Mouse (Mus musculus) kidney, postnatal 0 days (tissue): Measurements from ENCODE around the gene Amph. TPM values are rescaled to one million over a fixed set of nuclear protein-coding genes. Genes with fewer than 3 reads are reported as not detected.
A peak's percentile ranks its signal among the peaks of the same experiment; 100 is the strongest.

Experiments used
- ATAC-seq: fragments of 200-750 bp; cut with Nextera tagmentation; replicated peaks from 2 replicates; pipeline ENCODE4 v1.8.0; 2017; ENCODE audit warnings: low read depth, moderate number of reproducible peaks, moderate TSS enrichment, moderate library complexity; ENCODE audit not compliant: low FRiP score
- DNase-seq: peaks from one replicate; pipeline ENCODE4 v3.0.0-alpha.2; 2016; ENCODE audit warnings: low spot score
- H3K27ac ChIP-seq: fragments of 300-500 bp; sonication (generic); 2 replicates; pipeline ENCODE4 v1.5.1; 2014; ENCODE audit warnings: mild to moderate bottlenecking
- H3K27me3 ChIP-seq: fragments of 300-500 bp; sonication (generic); 2 replicates; pipeline ENCODE4 v1.6.1; 2014; ENCODE audit warnings: low read length, mixed read lengths; ENCODE audit not compliant: insufficient read depth
- H3K36me3 ChIP-seq: fragments of 300-500 bp; sonication (generic); 2 replicates; pipeline ENCODE4 v1.6.1; 2014; ENCODE audit warnings: low read length, mixed read lengths; ENCODE audit not compliant: insufficient read depth
- H3K4me1 ChIP-seq: fragments of 300-500 bp; sonication (generic); replicated peaks from 2 replicates; pipeline ENCODE4 v1.6.1; 2014; ENCODE audit warnings: antibody characterized with exemption, low read length, mixed read lengths; ENCODE audit not compliant: insufficient read depth
- H3K4me2 ChIP-seq: fragments of 300-500 bp; sonication (generic); 2 replicates; pipeline ENCODE4 v1.6.1; 2014; ENCODE audit warnings: mild to moderate bottlenecking, low read length, moderate library complexity, mixed read lengths
- H3K4me3 ChIP-seq: fragments of 300-500 bp; sonication (generic); replicated peaks from 2 replicates; pipeline ENCODE4 v1.5.1; 2014; ENCODE audit warnings: low read depth, low read length
- H3K9ac ChIP-seq: fragments of 300-500 bp; sonication (generic); 2 replicates; pipeline ENCODE4 v1.6.1; 2014; ENCODE audit warnings: low read depth, low read length
- H3K9me3 ChIP-seq: fragments of 300-500 bp; sonication (generic); replicated peaks from 2 replicates; pipeline ENCODE4 v1.6.1; 2016; ENCODE audit warnings: low read length, inconsistent platforms, mixed read lengths
- CTCF ChIP-seq: IDR thresholded peaks from 2 replicates; pipeline ENCODE4 v1.5.1; 2016; ENCODE audit warnings: antibody characterized with exemption, low read depth, mild to moderate bottlenecking, moderate library complexity
- WGBS: fragments of 180-500 bp; shearing (Covaris S2); extraction: QIAGEN DNeasy Blood & Tissue Kit; methylation state at CpG from one replicate; pipeline ENCODE4 v1.1.7; 2014; 5-methylcytosine and 5-hydroxymethylcytosine counted together
- polyA plus RNA-seq: library from polyadenylated mRNA; unstranded; fragments of >200 nt; fragmentation: Nextera tagmentation; extraction: Ambion mirVana; gene quantifications from 2 replicates; pipeline ENCODE4 v1.2.1, GENCODE M21; 2015

Gene Amph
- polyA plus RNA-seq, 1 experiment from 2014 or later, result 7.2 TPM

DNA sequence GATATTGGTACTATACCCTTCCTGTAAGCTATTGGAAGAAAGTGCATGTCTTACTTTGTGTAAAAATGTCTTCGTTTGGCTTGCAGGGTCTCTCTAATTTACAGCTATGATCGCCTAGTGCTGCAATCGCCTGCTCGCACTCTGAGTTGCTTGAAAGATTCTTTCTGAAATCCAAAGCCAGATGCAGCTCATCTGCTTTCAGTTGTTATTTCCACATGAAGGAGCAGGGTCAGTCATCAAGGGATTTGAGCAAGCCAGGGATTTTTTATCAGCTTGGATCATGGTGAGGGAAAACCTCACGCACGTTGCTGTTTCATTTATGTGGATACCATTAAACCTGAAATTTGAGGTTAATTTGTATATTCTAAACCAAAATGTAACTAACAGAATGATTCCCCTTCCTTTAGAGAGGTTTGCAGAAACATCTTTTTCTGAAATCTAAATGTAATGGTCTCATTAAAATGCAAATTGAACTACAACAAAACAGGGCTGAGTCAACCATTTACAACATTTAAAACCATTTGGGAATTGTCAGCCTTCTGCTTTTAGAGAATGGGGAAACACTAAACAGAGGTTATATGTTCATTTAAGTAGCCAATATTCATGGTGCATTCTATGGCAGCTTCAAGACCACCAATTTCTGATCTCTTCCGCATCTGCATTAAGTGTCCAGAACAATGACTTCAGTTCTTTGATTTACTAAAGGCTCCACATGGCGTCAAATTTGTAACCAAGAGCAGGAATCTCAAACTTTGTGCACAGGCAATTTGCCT is 84.1 kb downstream of the Amph start:
- Histone ChIP-seq H3K27ac (no peak overlapping the region), H3K9me3 (no peaks in the 10 kb centered on the region), H3K36me3 (no peaks in the 10 kb centered on the region), H3K9ac (no peak overlapping the region), H3K4me1 (no peaks in the 10 kb centered on the region), H3K4me2 (no peak overlapping the region), H3K27me3 (no peaks in the 10 kb centered on the region), H3K4me3 (no peak overlapping the region)
- WGBS, result 55% methylated on average over 8 of the region's 8 CpGs
- peak; percentile 38 for DNase-seq
- ATAC-seq, result no peak
- TF ChIP-seq CTCF, result no peak

DNA sequence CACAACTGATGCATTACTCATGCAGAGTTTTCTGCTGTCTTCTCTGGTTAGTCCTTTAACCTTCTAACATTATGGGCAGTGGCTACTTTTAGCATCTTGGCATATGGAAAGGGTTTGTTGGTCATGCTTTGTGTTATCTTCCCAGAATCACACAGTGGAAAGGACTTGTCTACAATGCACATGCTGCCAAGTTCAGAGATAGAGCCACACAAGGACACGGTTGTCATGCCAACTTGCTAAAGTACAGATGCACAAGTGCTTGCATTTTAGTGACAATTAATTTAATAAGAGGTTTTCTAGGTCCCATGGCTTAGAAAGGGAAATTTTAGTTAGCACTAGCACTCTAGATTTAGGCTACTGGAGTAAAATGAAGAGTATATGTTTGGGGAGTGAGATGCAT is 104.1 kb downstream of the Amph start:
- Histone ChIP-seq H3K9ac (no peak overlapping the region), H3K36me3 (no peaks in the 10 kb centered on the region), H3K4me1 (no peaks in the 10 kb centered on the region), H3K9me3 (no peaks in the 10 kb centered on the region), H3K27ac (no peak overlapping the region), H3K27me3 (no peaks in the 10 kb centered on the region), H3K4me2 (no peak overlapping the region), H3K4me3 (no peak overlapping the region)
- DNase-seq, result no peak
- 80% methylated on average over 1 of the region's 1 CpGs for WGBS
- TF ChIP-seq CTCF, result no peak
- ATAC-seq, result no peak

DNA sequence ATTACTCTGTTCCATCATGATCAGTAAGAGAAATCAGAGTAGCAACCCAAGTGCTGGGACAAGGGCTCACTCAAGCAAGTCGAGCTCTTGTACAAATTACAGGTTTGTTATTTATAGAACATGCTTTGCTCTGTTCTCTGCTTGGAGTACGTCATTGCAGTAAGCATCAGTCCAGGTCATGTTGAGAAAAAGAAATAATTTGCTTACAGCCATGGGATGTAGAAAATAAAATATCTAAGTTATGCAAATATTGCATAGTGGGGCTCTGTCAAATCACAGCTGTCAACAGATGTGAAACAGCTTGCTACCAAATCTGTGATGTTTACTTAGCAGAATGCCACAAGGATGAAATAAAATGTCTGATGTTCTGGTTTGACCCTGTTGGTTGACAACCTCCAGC is 106.5 kb downstream of the Amph start:
- Histone ChIP-seq H3K27ac (no peak overlapping the region), H3K36me3 (no peaks in the 10 kb centered on the region), H3K4me3 (no peak overlapping the region), H3K9me3 (no peaks in the 10 kb centered on the region), H3K4me1 (no peaks in the 10 kb centered on the region), H3K9ac (no peak overlapping the region), H3K4me2 (no peak overlapping the region), H3K27me3 (no peaks in the 10 kb centered on the region)
- DNase-seq (no peak), ATAC-seq (no peak)
- WGBS, result 32% methylated on average over 2 of the region's 2 CpGs
- TF ChIP-seq CTCF, result no peak

DNA sequence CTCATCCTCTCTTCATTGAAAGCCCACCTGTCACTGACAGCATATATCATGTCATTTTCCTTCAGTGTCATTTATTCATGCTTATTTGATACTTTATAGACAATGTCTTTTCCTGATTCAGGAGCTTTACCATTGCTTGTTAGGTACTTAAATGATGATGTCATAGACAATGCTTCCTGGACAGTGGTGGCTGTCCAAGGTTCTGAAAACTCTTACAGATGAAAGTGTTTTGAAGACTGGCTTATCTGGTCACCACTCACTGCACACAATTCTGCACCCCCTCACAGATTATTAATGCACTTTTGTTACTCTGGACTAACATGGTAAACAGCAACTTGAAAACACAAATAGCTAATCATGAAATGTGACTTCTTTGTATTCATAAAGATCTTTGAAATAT is 124.3 kb downstream of the Amph start:
- H3K27ac ChIP-seq, result no peak overlapping the region
- no peaks in the 10 kb centered on the region for H3K36me3 ChIP-seq
- H3K4me1 ChIP-seq, result no peaks in the 10 kb centered on the region
- H3K9ac ChIP-seq, result no peak overlapping the region
- no peaks in the 10 kb centered on the region for H3K27me3 ChIP-seq
- peak; percentile 41 for DNase-seq
- TF ChIP-seq CTCF, result no peak
- H3K9me3 ChIP-seq, result no peaks in the 10 kb centered on the region
- no peak overlapping the region for H3K4me3 ChIP-seq
- H3K4me2 ChIP-seq, result no peak overlapping the region
- no peak for ATAC-seq

DNA sequence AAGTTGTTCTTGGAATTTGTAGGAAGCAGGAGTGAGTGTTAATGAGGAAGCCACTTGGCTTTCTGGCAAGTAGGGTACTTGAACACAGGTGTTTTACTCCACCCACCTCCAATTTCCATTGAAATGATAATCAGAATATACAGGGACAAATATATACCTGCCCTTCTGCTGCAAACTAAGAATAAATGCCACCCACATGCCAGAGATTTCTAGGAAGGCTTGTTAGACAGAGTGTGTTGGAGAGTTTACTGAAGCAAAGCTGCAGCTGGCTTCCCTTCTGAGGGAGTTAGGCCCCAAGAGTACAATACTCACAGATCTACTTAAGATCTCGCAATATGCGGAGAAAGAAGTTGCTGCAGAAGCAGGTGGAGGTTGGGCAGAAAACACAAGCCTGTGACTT is 129.4 kb downstream of the Amph start:
- Histone ChIP-seq H3K27ac (no peak overlapping the region), H3K36me3 (no peaks in the 10 kb centered on the region), H3K9ac (no peak overlapping the region), H3K27me3 (no peaks in the 10 kb centered on the region), H3K9me3 (no peaks in the 10 kb centered on the region), H3K4me3 (no peak overlapping the region), H3K4me2 (no peak overlapping the region), H3K4me1 (no peaks in the 10 kb centered on the region)
- WGBS, result 87% methylated on average over 2 of the region's 2 CpGs
- no peak for ATAC-seq
- TF ChIP-seq CTCF, result no peak
- DNase-seq, result no peak

DNA sequence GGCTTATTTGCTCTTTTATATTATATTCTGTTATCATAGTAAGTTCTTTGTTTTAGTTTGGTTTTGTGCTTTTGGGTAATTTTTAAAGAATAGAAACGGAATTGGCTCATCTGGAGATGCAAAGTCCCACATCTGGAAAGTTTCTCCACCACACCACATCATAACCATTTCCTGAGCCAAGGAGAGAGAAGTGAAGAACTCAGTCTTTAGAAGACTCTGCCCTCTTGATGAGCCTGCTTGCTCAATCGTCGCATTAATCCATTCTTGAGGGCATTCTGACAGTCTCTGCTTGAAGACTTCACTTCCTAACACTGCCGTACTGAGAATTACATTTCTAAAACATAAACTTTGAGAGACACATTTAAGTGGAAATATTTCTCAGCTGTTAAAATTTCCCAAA is 133.9 kb downstream of the Amph start:
- no peak for TF ChIP-seq CTCF
- no peak overlapping the region for H3K27ac ChIP-seq
- ATAC-seq, result no peak
- WGBS, result 88% methylated on average over 4 of the region's 4 CpGs
- no peaks in the 10 kb centered on the region for H3K4me1 ChIP-seq
- H3K9ac ChIP-seq, result no peak overlapping the region
- H3K4me3 ChIP-seq, result no peak overlapping the region
- no peaks in the 10 kb centered on the region for H3K27me3 ChIP-seq
- H3K4me2 ChIP-seq, result no peak overlapping the region
- no peak for DNase-seq
- no peaks in the 10 kb centered on the region for H3K36me3 ChIP-seq
- H3K9me3 ChIP-seq, result no peaks in the 10 kb centered on the region

DNA sequence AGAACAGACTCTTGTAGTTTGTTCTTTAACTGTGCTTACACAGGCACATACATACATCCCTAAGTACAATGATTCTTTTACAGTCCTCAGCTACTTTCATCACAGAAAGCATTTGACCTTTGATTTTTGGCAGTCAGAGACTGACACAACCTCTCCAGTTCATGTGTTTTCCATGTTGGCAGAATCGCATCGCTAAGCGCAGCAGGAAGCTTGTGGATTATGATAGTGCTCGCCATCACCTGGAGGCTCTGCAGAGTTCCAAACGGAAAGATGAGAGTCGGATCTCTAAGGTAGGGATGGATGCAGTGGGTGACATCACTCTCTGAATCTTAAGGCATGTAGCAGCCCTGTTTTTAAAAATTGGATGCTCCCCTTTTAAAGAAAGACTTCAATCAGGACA is 146.6 kb downstream of the Amph start:
- Histone ChIP-seq H3K4me2 (no peak overlapping the region), H3K4me1 (no peaks in the 10 kb centered on the region), H3K9me3 (no peaks in the 10 kb centered on the region), H3K27ac (no peak overlapping the region), H3K4me3 (no peak overlapping the region), H3K27me3 (no peaks in the 10 kb centered on the region), H3K9ac (no peak overlapping the region), H3K36me3 (no peaks in the 10 kb centered on the region)
- no peak for ATAC-seq
- WGBS, result 89% methylated on average over 6 of the region's 6 CpGs
- no peak for TF ChIP-seq CTCF
- DNase-seq, result no peak
